Mouse (Mus musculus): ENCODE results near the gene Ddx42.
A peak's percentile ranks its signal among the peaks of the same experiment; 100 is the strongest.
"Not testable (repeated sequence)": the region's sequence is repeated elsewhere in the genome, so short reads cannot be mapped to it uniquely, and the experiment has no call there.

Gene Ddx42

GRCm38 (mm10) chr11:106216730-106217490, at the start of gene Ddx42:
Ddx42 (plus strand) TSS chr11:106216926.
- DNase-seq, result peak; percentile 96 to 97

- no peak for DNase-seq
Observed at GRCm38 (mm10) chr11:106167435-106167834, 49.3 kb upstream of the Ddx42 start.

GRCm38 (mm10) chr11:106170807-106171206, 45.9 kb upstream of the Ddx42 start:
- DNase-seq, result peak; percentile 44 to 61

GRCm38 (mm10) chr11:106173228-106173627, 43.5 kb upstream of the Ddx42 start:
- DNase-seq, result no peak

GRCm38 (mm10) chr11:106174372-106174771, 42.4 kb upstream of the Ddx42 start:
- peak; percentile 47 to 57 for DNase-seq

- DNase-seq, result peak; percentile 52 to 53
Observed at GRCm38 (mm10) chr11:106175081-106175480, 41.6 kb upstream of the Ddx42 start.

- no peak for DNase-seq
Observed at GRCm38 (mm10) chr11:106176372-106176771, 40.4 kb upstream of the Ddx42 start.

GRCm38 (mm10) chr11:106178036-106178782, 38.5 kb upstream of the Ddx42 start:
- no peak for DNase-seq

- no peak for DNase-seq
Observed at GRCm38 (mm10) chr11:106179711-106180448, 36.8 kb upstream of the Ddx42 start.

GRCm38 (mm10) chr11:106180449-106180801, 36.3 kb upstream of the Ddx42 start:
- DNase-seq, result no peak

- DNase-seq, result no peak
Observed at GRCm38 (mm10) chr11:106187326-106187725, 29.4 kb upstream of the Ddx42 start.

- DNase-seq, result no peak
Observed at GRCm38 (mm10) chr11:106191716-106192115, 25.0 kb upstream of the Ddx42 start.

GRCm38 (mm10) chr11:106192241-106192640, 24.5 kb upstream of the Ddx42 start:
- DNase-seq, result no peak

- no peak for DNase-seq
Observed at GRCm38 (mm10) chr11:106192657-106193370, 23.9 kb upstream of the Ddx42 start.

- peak; percentile 99 for DNase-seq
Observed at GRCm38 (mm10) chr11:106193371-106194154, 23.2 kb upstream of the Ddx42 start.

GRCm38 (mm10) chr11:106194155-106194541, 22.6 kb upstream of the Ddx42 start:
- DNase-seq, result no peak

GRCm38 (mm10) chr11:106194891-106195290, 21.8 kb upstream of the Ddx42 start:
- DNase-seq, result no peak

- DNase-seq, result no peak
Observed at GRCm38 (mm10) chr11:106195341-106195740, 21.4 kb upstream of the Ddx42 start.

- DNase-seq, result no peak
Observed at GRCm38 (mm10) chr11:106198277-106198676, 18.4 kb upstream of the Ddx42 start.

- not testable (repeated sequence) for DNase-seq
Observed at GRCm38 (mm10) chr11:106199997-106200396, 16.7 kb upstream of the Ddx42 start.

- DNase-seq, result no peak
Observed at GRCm38 (mm10) chr11:106200756-106201155, 16.0 kb upstream of the Ddx42 start.

Data from cerebellum, postnatal 10 days (tissue).